In the genomic region with DNA sequence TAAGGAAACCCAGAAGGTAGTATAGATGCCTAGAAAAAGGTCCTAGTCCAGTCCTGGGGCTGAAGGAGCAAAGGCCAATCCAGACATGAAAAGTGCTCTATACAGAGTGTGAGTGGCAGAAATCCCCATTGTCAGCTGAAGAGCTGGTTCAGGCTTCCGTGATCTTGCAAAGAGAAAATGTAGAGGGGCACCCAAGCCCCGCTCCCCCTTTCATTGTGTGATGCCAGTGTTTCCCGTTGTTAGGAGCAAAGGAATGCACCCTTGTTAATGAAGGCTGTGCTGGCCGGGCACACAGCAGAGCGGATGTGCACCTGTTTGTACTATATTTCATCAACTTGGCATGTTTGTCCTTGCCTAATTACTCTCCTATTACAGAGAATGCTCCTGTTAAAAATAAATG, we compare ENCODE assay signal across 14 mouse cellular contexts.
A peak's percentile ranks its signal among the peaks of the same experiment; 100 is the strongest.
DNase-seq lines count a peak whose midpoint lies in the region; ATAC-seq lines count a peak whose summit lies in the region.
"Had no signal": no experiment of that assay in that cellular context is flagged by ENCODE, and none has a peak within 500 bp of the region (broad histone marks: within the 10 kb centered on the region; RNA-seq: fewer than 3 reads in every experiment).

No protein-coding gene starts in this region.

- no peak overlapping the region for H3K4me2 ChIP-seq in forebrain, embryonic 11.5 days (ENCODE audit: low read depth, low read length, severe bottlenecking)
- no peak overlapping the region for H3K4me2 ChIP-seq in hindbrain, embryonic 14.5 days (replicated peaks)
- no peak overlapping the region for H3K4me2 ChIP-seq in midbrain, embryonic 16.5 days (ENCODE audit: low read length)
- no peak overlapping the region for H3K4me2 ChIP-seq in kidney, embryonic 15.5 days
- H3K4me2 ChIP-seq: heart, embryonic 13.5 days; limb, embryonic 15.5 days; lung, embryonic 15.5 days had no signal

- H3K4me3 ChIP-seq in forebrain, embryonic 11.5 days (ENCODE audit: low read depth, low read length): no peak overlapping the region
- no peak overlapping the region for H3K4me3 ChIP-seq in hindbrain, embryonic 14.5 days (replicated peaks; ENCODE audit: low read length)
- H3K4me3 ChIP-seq in midbrain, embryonic 16.5 days (ENCODE audit: low read depth, low read length): no peak overlapping the region
- H3K4me3 ChIP-seq in kidney, embryonic 15.5 days (replicated peaks): no peak overlapping the region
- H3K4me3 ChIP-seq: heart, embryonic 13.5 days; limb, embryonic 15.5 days; lung, embryonic 15.5 days had no signal

- H3K4me1 ChIP-seq in forebrain, embryonic 11.5 days (replicated peaks; ENCODE audit: control insufficient read depth, insufficient read depth, low read length): peaks cover 2% of the 10 kb centered on the region; the same call in 1 of the 2 replicates
- H3K4me1 ChIP-seq in hindbrain, embryonic 14.5 days (replicated peaks; ENCODE audit: control insufficient read depth, insufficient read depth, low read length): no peaks in the 10 kb centered on the region; the same call in 1 of the 2 replicates
- peaks cover 4% of the 10 kb centered on the region; the same call in 1 of the 2 replicates for H3K4me1 ChIP-seq in midbrain, embryonic 16.5 days (ENCODE audit: control insufficient read depth, insufficient read depth, low read length)
- no peaks in the 10 kb centered on the region for H3K4me1 ChIP-seq in kidney, embryonic 15.5 days
- H3K4me1 ChIP-seq: heart, embryonic 13.5 days; limb, embryonic 15.5 days; lung, embryonic 15.5 days had no signal

- peak; percentile 76 for DNase-seq in Muller cell, postnatal 12 days (ENCODE audit: inconsistent ontology term)
- peak; percentile 79 for DNase-seq in forebrain, embryonic 11.5 days (ENCODE audit: low spot score)
- peak; percentile 23 for DNase-seq in hindbrain, embryonic 14.5 days (ENCODE audit: low spot score)
- no peak for DNase-seq in right cerebral cortex, postnatal 4 days
- no peak for DNase-seq in gastrocnemius, postnatal 25 days
- DNase-seq in ovary, adult 18-20 months (ENCODE audit: low spot score): no peak
- DNase-seq: adrenal gland, adult 2 months; cerebellum, postnatal 36 days; gastrocnemius, postnatal 10 days had no signal

- no peaks in the 10 kb centered on the region for H3K36me3 ChIP-seq in forebrain, embryonic 11.5 days (ENCODE audit: control insufficient read depth, insufficient read depth, low read length)
- H3K36me3 ChIP-seq in hindbrain, embryonic 14.5 days (replicated peaks; ENCODE audit: control insufficient read depth, insufficient read depth): no peaks in the 10 kb centered on the region
- H3K36me3 ChIP-seq in midbrain, embryonic 16.5 days (ENCODE audit: control insufficient read depth, insufficient read depth, low read length): no peaks in the 10 kb centered on the region
- H3K36me3 ChIP-seq in kidney, embryonic 15.5 days: no peaks in the 10 kb centered on the region
- H3K36me3 ChIP-seq: heart, embryonic 13.5 days; limb, embryonic 15.5 days; lung, embryonic 15.5 days had no signal

- WGBS in forebrain, embryonic 11.5 days: 11% methylated on average over 5 of the region's 5 CpGs
- WGBS in hindbrain, embryonic 14.5 days: 8% methylated on average over 5 of the region's 5 CpGs
- 2% methylated on average over 5 of the region's 5 CpGs for WGBS in midbrain, embryonic 16.5 days
- 58% methylated on average over 5 of the region's 5 CpGs for WGBS in kidney, embryonic 15.5 days

- peaks cover 2% of the 10 kb centered on the region; the same call in 1 of the 2 replicates for H3K27me3 ChIP-seq in forebrain, embryonic 11.5 days (ENCODE audit: control insufficient read depth, insufficient read depth, low read length)
- peaks cover 4% of the 10 kb centered on the region; the same call in 1 of the 2 replicates for H3K27me3 ChIP-seq in hindbrain, embryonic 14.5 days (ENCODE audit: control insufficient read depth, insufficient read depth, low read length)
- H3K27me3 ChIP-seq in midbrain, embryonic 16.5 days (ENCODE audit: control insufficient read depth, insufficient read depth, low read depth, low read length): no peaks in the 10 kb centered on the region
- H3K27me3 ChIP-seq in kidney, embryonic 15.5 days: no peaks in the 10 kb centered on the region
- H3K27me3 ChIP-seq: heart, embryonic 13.5 days; limb, embryonic 15.5 days; lung, embryonic 15.5 days had no signal

- H3K9ac ChIP-seq in forebrain, embryonic 11.5 days (ENCODE audit: low read length): no peak overlapping the region
- H3K9ac ChIP-seq in hindbrain, embryonic 14.5 days: no peak overlapping the region
- H3K9ac ChIP-seq in midbrain, embryonic 16.5 days (ENCODE audit: low read depth, low read length): no peak overlapping the region
- no peak overlapping the region for H3K9ac ChIP-seq in kidney, embryonic 15.5 days
- H3K9ac ChIP-seq: heart, embryonic 13.5 days; limb, embryonic 15.5 days; lung, embryonic 15.5 days had no signal

- peak; percentile 95 for ATAC-seq in forebrain, embryonic 11.5 days (replicated peaks; ENCODE audit: low FRiP score)
- peak; percentile 59 for ATAC-seq in hindbrain, embryonic 14.5 days (ENCODE audit: low FRiP score)
- ATAC-seq in midbrain, embryonic 16.5 days: peak; percentile 75; the same call in 1 of the 2 replicates
- no peak for ATAC-seq in kidney, embryonic 15.5 days (replicated peaks; ENCODE audit: low FRiP score)

- H3K27ac ChIP-seq in forebrain, embryonic 11.5 days (ENCODE audit: low read depth, low read length): no peak overlapping the region
- H3K27ac ChIP-seq in hindbrain, embryonic 14.5 days: no peak overlapping the region
- no peak overlapping the region for H3K27ac ChIP-seq in midbrain, embryonic 16.5 days (ENCODE audit: low read length)
- no peak overlapping the region for H3K27ac ChIP-seq in kidney, embryonic 15.5 days
- H3K27ac ChIP-seq: heart, embryonic 13.5 days; limb, embryonic 15.5 days; lung, embryonic 15.5 days had no signal

- H3K9me3 ChIP-seq in forebrain, embryonic 11.5 days (ENCODE audit: control insufficient read depth, low read length): no peaks in the 10 kb centered on the region
- no peaks in the 10 kb centered on the region for H3K9me3 ChIP-seq in hindbrain, embryonic 14.5 days (ENCODE audit: control insufficient read depth, low read length)
- H3K9me3 ChIP-seq in midbrain, embryonic 16.5 days (replicated peaks; ENCODE audit: control insufficient read depth, low read length, poor library complexity, severe bottlenecking): no peaks in the 10 kb centered on the region
- H3K9me3 ChIP-seq in kidney, embryonic 15.5 days (replicated peaks): no peaks in the 10 kb centered on the region
- H3K9me3 ChIP-seq: heart, embryonic 13.5 days; limb, embryonic 15.5 days; lung, embryonic 15.5 days had no signal

Comparison
In these comparisons a context has a peak if more than half of its experiments do, and no peak if none do; other contexts are left out.
1. DNase-seq: peak in Muller cell, postnatal 12 days (single experiment), forebrain, embryonic 11.5 days (single experiment) and hindbrain, embryonic 14.5 days (single experiment); none in right cerebral cortex, postnatal 4 days (single experiment), gastrocnemius, postnatal 25 days (single experiment) and ovary, adult 18-20 months (single experiment).